Mouse (Mus musculus) heart, postnatal 10 days (tissue): Measurements from ENCODE around the gene Fam213a. TPM values are rescaled to one million over a fixed set of nuclear protein-coding genes. Genes with fewer than 3 reads are reported as not detected.
"Not testable (repeated sequence)": the region's sequence is repeated elsewhere in the genome, so short reads cannot be mapped to it uniquely, and the experiment has no call there.

Experiments used
- DNase-seq, 2 experiments: peaks; one replicate each; pipeline ENCODE4 v3.0.0; 2021
- intact Hi-C: fragments of 180-260 bp; cut with DNase I; formaldehyde crosslinking; loops from one replicate; pipeline ENCODE4 v1.15.1; 2025
- total RNA-seq, 2 experiments: library from RNA; stranded (reverse); gene quantifications; 2 replicates each; pipeline ENCODE4 v1.2.3; 2021

The Fam213a gene
- 10 to 100 TPM; 16.1 to 32.2 TPM for total RNA-seq

DNA sequence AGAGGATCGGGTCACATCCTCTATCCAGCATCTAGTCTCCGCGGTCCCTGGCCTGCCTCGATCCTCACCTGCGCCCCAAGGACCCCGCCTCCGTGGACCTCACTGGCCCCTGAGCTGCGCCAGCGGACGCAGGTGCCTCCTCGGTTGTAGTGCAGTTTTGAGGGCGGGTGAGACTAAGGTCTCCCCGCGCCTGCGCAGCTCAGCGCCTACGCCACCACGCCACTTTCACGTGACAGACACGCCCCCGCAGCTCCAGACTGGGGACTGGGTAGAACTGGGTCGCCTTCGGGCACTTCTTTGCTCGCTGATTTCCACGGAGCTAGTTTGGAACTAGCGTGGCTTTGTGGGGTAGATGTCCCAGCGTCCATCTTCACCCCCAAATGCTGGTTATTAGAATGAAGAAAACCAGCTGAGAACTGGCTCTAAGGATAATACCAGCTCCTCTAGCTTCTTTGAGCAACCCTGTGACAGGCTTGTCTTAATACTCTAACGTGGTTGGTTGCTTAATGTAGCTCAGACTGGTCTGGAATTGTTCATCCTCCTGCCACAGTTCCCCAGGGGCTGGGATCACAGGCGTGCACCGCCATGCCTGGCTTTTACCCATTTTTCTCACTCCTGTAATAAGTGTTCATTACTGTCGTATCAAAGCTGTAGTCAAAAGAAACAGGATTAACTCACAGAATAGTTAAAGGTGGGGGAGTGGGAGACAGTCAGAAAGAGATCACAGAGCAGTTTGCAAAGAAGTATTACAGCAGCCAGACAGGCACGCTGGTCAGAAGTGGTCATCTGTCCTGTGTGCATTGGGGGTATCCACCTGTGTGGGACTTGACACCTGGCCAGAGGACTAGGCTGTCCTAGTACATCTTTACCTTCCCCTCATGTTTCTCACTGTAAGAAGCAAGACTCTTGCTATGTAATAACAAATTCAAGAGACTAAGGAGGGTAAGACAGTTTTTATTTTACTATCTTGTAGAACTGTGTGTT lies at the start of gene Fam213a:
Gene Fam213a (minus strand): TSS at position 159 of the 984 bp plus-strand sequence.
- peak; percentile 88 to 89 for DNase-seq
- intact Hi-C loops, result loop anchor here (5.0 kb wide), 1 partner anchor 37 kb away; no protein-coding TSS in a partner anchor

DNA sequence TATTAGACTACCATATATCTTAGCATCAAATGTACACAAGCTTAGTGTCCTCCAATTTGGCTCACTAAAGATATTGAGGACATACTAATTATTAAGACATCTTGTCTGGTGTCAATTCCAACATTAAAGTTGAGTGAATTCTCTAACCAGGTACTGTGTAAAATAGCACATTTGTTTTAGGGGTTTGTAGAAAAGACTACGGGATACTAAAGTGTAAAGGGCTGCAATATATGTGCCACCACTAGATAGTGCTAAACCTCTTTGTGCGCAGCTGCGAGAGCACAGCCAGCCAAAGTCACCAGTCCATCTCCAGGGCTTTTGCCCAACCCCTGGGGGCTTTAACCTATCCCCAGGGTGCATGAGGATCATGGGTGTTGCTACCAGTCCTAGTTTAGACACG lies 39.6 kb upstream of the Fam213a start:
- intact Hi-C loops, result not testable (repeated sequence)
- DNase-seq, result peak in 1 of 2 experiments; percentile 16

DNA sequence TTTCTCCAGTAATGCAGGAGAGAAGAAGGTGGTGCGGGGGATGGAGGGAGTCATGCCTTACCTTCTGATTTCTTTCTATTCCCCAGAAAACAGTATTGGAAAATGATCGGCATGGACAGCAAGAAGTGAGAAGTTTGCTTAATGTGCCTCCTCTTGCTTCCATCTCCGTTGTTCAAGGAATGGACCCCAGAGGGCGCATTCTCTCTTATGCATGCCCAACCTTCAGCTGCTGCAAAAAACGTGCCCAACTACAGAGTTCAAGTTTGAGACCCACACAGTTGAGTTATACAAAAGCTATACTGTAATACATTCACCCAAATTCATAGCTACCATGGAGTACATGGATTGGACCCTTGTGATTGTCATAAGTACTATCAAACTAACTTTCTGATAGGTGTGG lies 38.9 kb upstream of the Fam213a start:
- no peak for DNase-seq
- intact Hi-C loops, result no loop called here

DNA sequence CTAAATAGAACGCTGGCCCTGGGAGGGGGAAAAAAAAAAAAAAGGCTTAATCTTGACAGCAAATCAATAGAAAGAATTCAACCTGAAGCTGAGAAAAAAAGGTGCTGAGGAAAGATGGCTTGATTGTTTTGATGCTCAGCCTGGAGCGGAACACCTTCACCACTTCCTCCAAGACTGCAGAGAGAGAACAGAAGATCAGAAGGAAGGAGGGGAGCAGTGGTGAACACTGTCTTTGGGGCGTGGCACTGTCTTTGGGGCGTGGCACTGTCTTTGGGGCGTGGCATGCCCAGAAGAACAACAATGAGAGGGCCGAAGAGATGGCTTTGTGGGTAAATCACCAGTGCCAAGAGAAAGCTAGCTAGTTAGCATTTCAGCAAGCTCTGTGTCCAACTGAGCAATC lies 36.9 kb upstream of the Fam213a start:
- intact Hi-C loops, result no loop called here
- no peak for DNase-seq

DNA sequence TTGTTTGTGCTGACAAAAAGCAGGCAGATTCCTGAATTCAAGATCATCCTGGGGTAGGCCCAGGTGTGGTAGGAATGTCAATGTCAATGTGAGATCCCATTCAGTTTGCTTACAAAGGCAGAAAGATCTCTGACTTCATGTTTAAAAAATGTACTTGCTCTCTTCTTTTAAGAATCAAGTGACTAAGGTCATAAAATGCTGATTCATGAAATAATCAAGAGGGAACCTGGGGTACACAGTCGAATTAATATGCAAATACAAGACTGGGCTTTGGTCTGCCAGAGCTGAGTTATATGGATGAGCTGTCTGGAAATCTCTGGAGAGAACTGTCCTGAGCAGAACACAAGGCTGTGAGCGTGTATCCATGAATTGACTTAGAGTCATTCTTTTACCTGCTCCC lies 33.8 kb upstream of the Fam213a start:
- intact Hi-C loops, result no loop called here
- DNase-seq, result no peak

DNA sequence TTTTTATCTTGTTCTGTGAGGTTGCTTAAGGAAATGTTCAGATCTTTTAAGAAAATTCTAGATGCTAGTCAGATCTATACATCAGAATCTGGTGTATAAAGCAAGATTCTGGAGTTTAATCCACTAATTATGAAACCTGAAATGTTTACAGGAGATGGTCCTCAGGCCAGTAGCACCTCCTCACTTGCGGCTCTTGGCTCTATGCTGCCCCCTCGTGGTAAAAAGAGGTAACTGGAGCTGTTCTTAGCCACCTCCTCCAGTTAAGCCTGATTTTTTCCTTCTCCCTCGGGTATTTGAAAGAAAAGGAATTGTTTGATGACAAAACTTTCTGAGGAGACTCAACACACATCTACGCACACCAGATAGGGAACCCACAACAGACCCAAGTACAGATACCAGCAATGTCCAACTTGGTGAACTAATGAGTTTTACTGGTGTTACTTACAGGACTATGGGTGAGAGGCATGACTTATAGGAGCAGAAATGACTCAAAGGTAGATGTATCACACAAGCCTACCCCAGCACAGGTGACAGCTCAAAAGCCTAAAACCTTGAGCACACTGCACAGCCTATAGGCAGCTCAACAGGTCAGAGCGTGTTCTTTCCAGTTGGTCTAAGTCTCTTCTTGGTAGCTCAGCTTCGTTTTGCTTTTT lies 21.7 kb upstream of the Fam213a start:
- intact Hi-C loops, result loop anchor here (2.0 kb wide), 1 partner anchor 1502 kb away; no protein-coding TSS in a partner anchor
- DNase-seq, result peak; percentile 57 to 77

DNA sequence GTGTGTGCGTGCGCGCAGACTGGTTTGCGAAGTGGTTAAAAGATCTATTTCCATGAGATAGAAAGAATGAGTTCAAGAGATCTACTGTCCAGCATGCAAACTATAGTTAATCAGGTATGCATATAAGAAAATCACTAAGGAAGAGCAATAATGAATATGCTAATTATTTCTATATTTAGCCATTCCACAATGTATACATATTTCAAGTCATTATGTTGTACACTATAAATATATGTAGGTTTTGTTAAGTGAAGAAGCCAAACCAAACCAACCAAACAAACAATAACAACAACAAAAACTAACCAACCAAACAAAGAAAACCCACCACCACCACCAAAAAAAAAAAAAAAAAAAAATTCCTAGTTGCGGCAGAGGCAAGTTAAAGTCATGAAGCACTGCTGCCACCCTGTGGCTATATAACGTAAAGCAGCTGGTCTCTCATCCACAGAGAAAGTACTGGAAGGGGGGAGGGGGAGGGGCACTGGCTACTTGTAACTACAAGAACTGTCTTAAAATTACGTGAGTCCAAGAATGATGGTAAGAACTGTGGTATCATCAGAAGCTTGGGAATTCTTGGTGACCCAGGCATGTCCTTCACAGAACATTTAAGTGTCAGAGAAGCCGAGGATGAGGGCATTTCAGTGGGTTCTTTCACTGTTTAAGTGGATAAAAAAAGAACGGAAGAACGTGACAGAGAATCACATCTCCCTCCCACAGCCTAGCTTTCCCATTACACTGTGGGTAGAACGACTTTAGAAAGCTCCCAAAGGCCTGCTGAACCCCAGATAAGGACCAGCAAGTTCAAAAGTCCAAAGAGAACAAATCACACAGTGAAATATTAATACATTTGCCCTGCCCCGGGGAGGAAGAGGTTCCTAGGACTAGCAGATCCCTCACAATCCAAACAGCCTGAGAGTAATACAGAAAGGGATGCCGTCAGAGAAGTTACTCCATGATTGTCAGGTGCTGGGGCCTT lies 19.8 kb upstream of the Fam213a start:
- peak; percentile 80 to 88 for DNase-seq
- intact Hi-C loops, result loop anchor here (1.0 to 5.0 kb wide), 4 partner anchors 54 to 1501 kb away; no protein-coding TSS in a partner anchor

DNA sequence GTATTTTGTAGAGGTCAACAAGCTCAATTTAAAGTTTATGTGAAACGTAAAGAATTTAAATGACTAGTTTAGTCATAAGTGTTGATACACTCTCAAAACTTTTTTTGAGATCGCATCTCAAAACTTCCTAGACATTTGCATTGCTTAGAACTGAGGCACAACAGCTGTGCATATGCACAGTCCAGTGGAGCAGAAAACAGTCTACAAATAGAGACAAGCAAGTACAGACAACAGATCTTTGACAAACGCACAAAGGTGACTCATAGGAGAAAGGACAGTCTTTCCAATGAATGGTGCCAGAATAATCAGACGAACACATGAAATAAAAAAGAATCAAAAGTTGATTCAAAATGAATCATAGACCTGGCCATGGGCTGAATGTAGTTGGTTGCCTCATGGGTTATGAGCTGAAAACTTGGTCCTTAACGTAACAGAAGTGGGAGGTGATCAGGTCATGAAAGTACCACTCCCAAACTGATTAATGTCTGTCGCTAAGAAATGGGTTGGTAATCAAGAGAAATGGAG lies 17.5 kb upstream of the Fam213a start:
- DNase-seq, result no peak
- intact Hi-C loops, result loop anchor here (5.0 kb wide), 1 partner anchor 129 kb away; no protein-coding TSS in a partner anchor

DNA sequence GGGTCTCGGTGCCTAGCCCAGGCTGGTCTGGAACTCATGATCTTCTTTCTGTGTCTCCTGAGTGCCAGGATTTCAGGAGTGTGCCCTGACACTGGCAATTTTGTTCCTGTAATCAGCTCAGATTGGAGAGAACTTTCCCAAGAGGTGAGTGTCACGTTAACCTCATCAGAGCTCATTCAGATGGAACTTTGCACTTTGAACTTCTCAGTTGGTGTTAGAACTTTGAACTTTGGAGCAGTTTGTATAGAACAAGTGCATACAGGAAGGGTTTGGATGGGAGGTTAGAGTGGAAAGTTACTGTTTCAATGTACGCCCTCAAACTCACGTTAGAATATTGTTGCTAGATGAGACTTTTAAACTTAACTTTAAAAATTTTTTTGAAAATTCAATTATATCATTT lies 15.7 kb upstream of the Fam213a start:
- intact Hi-C loops, result no loop called here
- DNase-seq, result no peak

DNA sequence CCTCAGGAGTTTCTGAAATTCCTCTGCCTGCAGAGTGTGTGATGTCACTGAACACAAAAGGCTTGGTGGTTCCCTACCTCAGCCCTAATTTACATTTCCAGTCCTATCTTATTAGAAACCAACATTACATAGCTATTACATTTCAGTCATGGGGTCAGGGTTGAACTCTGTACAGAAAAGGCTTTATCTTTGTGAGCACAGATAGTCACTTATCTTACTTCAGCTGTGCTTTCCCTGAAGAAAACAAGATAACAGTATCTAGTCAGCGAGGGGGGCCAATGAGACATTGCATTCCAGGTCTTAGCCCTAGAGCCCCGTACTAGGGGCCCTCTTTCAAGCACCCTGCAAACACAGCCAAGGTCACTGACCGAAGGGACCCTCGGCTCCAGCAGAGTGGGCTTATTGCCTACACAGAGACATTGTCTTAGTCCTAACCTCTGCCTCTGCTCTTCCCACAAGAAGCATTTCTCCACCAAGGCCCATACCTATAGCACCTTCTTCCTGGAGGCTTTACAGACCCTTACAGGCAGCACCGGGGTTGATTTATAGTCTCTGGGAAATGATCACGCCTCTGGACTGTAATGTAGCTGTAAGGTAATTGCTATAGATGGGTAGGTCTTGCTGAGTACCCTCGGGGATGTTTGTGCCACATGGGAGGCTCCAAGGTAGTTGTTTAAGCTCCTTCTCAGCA lies 12.2 kb upstream of the Fam213a start:
- no peak for DNase-seq
- intact Hi-C loops, result no loop called here

DNA sequence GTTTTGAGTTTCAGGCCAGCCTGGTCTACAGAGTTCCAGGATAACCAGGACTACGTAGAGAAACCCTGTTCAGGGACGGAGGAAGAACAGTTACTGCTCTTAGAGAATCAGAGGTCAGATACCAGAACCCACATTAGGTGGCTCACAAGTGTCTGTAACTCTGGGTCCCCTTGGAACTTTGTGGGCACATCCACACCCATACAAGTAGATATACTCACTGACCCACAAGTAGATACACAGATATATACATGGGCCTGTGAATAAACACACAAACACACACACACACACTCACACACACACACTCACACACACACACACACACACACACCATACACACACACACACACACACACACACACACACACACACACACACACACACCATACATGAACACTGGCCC lies 11.5 kb upstream of the Fam213a start:
- intact Hi-C loops, result no loop called here
- DNase-seq, result no peak

DNA sequence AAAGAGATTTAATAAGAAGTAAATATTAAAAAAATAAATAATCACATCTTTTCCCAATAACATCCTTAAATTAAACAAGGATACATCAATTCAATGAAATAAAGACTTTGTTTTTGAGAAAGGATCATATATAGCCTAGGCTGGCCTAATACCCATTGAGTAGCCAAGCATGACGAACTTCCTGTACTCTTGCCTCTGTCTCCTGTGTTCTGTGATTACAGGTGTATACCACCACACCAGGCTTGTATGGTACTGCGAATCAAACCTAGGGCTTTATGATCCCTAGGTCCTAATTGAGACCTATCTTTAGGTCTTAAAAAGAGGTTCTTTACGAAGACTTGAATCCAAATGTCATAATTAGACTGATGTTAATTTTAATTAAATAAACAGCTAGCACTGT lies 7.7 kb upstream of the Fam213a start:
- DNase-seq, result no peak
- intact Hi-C loops, result no loop called here

DNA sequence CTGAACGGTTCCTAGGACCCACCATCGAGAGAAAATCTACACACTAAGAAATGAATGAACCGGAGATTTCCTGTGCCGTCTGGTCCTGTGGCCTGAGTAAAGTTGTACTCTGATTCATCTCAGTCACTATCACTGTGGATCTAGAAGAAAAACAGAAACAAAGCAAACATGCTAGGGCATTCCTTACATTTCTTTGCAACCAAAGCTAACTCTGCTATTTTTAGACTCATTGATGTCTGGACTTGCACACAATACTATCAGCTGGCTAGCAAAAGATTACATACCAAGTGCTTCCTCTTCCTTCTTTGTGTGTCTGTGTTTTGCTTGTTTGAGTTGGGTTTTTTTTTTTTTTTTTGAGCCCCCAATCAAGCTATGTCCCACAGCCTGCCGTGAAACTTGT lies 3.9 kb upstream of the Fam213a start:
- intact Hi-C loops, result no loop called here
- no peak for DNase-seq

DNA sequence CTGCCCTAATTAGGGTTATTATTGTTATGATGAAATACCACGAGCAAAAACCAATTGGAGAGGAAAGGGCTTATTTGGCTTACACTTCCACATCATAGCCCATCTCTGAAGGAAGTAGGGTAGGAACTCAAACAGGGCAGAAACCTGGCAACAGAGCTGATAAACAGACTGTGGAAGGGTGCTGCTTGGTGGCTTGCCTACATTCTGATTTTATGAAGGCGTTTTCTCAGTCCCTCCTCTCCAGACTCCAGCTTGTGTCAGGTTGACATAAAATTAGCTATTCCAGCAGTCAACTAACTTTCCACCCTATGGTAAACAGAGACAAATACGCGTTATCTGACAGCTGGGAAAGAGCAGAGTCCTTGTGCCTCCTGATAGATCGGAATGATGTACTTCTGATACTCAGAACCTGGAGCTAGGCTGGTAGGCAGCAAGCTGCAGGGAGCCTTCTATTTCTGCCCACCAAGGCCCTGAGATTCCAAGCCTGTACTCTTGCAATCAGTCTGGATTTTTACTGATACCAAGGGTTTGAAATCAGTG lies 1.2 kb upstream of the Fam213a start:
- DNase-seq, result no peak
- intact Hi-C loops, result loop anchor here (5.0 kb wide), 1 partner anchor 37 kb away; no protein-coding TSS in a partner anchor

DNA sequence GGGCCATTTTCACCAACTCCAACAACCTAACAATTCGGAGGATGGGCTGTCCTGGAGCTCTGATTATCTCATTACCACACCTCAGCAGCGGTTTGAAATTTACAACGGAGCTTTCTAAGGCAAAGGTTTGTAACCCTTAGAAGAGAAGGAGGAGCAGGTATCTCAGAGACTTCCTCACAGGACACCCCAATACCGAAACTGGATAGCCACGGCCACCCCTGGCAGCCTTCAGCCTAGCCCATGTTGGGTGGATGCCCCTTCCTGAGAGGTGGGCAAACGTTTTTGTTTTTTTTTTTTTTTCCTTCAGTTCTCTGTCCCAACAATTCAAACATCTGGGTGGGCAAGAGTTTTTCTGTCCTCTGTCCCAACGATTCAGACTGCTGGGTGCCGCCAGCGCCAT lies 445 bp downstream of the Fam213a start:
- no peak for DNase-seq
- intact Hi-C loops, result loop anchor here (5.0 kb wide), 1 partner anchor 36 kb away; no protein-coding TSS in a partner anchor

DNA sequence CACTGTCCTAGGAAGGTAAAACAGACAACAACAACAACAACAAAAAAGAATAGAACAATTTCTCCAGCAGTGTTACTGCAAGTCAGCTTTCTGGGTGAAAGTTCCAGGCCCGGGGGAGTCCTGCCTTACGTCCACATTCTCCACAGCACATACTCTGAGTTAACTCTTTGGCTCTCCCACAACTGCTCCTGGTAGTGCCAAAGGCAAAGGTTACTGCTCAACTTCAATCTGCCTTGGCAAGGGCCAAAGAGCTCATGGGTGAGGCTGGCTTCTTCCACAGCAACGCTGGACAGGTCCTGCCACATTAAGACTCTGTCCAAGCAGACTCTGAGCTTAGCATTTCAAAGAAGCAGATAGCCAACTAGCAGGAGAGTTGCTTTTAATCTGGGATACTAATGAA lies 1.7 kb downstream of the Fam213a start:
- intact Hi-C loops, result loop anchor here (5.0 kb wide), 1 partner anchor 35 kb away; no protein-coding TSS in a partner anchor
- no peak for DNase-seq

DNA sequence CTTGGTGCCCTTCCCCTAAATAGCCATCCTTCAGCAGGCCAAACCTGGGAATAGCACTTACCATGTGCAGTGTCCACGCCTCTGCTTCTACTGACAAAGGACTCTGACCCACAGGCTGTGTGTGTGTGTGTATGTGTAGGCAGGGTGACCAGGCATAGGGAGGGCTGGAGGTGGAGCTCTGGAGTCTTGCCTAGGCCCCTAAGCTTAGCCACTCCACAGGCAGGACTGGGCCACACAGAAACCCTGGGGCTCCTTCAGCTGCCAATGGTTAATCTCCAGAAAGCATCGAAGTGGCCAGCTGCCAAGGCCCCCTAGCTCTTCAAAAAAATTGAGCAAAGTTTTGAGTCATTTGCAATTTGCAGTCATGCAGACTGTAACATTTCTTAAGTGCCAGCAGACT lies 5.5 kb downstream of the Fam213a start:
- no peak for DNase-seq
- intact Hi-C loops, result no loop called here

DNA sequence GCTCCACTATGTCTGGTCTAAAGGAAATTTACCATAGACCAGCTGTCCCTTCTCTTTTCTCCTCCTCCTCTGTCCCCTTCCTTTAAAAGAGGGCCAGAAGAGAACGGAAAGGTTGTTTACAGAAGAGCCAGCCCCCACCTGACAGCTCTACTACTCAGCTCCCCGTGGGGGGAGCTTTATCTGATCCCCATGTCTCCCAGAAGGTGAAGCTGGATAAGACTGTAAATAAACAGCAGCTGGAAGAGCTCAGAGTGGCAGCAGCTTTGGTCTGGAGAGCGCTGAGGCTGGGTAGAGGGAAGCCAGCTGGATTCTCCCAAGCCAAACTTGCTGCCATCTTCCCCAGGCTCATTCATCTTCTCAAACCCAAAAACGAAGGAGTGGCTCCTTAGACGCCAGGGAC lies 5.9 kb downstream of the Fam213a start:
- DNase-seq, result no peak
- intact Hi-C loops, result no loop called here

DNA sequence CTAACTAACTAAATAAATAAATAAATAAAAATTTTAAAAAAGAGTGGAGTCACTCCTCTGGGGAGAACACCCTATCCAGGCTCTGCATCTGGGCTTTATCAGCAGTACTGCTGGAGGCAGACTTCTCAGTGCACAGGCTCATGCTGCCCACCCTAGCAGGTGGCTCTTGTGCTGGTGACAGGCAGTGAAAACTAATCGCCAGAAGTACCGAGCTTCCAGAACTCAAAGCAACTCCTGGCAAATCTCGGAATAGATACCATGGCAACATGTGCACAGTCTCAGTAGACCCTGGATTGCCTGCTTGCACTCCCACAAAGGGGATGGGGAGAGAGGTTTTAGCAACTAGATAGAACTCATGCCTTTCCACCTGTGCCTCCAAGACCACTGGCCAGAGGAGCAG lies 6.7 kb downstream of the Fam213a start:
- intact Hi-C loops, result no loop called here
- DNase-seq, result no peak
